Mouse (Mus musculus) liver, embryonic 14.5 days (tissue): Measurements from ENCODE around the gene Phlpp1. TPM values are rescaled to one million over a fixed set of nuclear protein-coding genes. Genes with fewer than 3 reads are reported as not detected.
"Not testable (repeated sequence)": the region's sequence is repeated elsewhere in the genome, so short reads cannot be mapped to it uniquely, and the experiment has no call there.

ENCODE experiments used
- ATAC-seq: fragments of 200-750 bp; cut with Nextera tagmentation; 2 replicates; pipeline ENCODE4 v1.8.0; 2017; ENCODE audit warnings: moderate number of reproducible peaks, mild to moderate bottlenecking, moderate library complexity; ENCODE audit not compliant: insufficient read depth
- DNase-seq, 3 experiments: peaks; one replicate each; pipeline ENCODE4 v3.0.0-alpha.2; 2012 to 2013; ENCODE audit warnings: low read depth in 3 of 3, low spot score in 3 of 3
- H3K27ac ChIP-seq: fragments of 300-500 bp; sonication (generic); 2 replicates; pipeline ENCODE4 v1.5.1; 2014; ENCODE audit warnings: moderate library complexity, mild to moderate bottlenecking, control low read depth, inconsistent platforms
- H3K27me3 ChIP-seq: fragments of 300-500 bp; sonication (generic); 2 replicates; pipeline ENCODE4 v1.6.1; 2014; ENCODE audit warnings: mild to moderate bottlenecking, low read length, moderate library complexity; ENCODE audit not compliant: control insufficient read depth, insufficient read depth
- H3K36me3 ChIP-seq: fragments of 300-500 bp; sonication (generic); replicated peaks from 2 replicates; pipeline ENCODE4 v1.6.1; 2014; ENCODE audit warnings: low read depth; ENCODE audit not compliant: control insufficient read depth, insufficient read depth
- H3K4me1 ChIP-seq, 2 experiments: fragments of 200-500 bp in 1 of 2; fragments of 300-500 bp in 1 of 2; sonication (generic) in 1 of 2; replicated peaks; 2 replicates each; pipeline ENCODE4 v1.6.1; 2012 to 2014; ENCODE audit warnings: antibody characterized with exemption in 1 of 2, inconsistent platforms in 1 of 2, low read length in 1 of 2; ENCODE audit not compliant: control insufficient read depth in 2 of 2, insufficient read depth in 2 of 2
- H3K4me2 ChIP-seq: fragments of 300-500 bp; sonication (generic); 2 replicates; pipeline ENCODE4 v1.6.1; 2014; ENCODE audit warnings: low read depth, mild to moderate bottlenecking, control low read depth, moderate library complexity
- H3K4me3 ChIP-seq, 2 experiments: fragments of 200-500 bp in 1 of 2; fragments of 300-500 bp in 1 of 2; sonication (generic) in 1 of 2; 2 replicates each; pipeline ENCODE4 v1.5.1; 2012 to 2014; ENCODE audit warnings: low read depth in 2 of 2, low read length in 2 of 2, mild to moderate bottlenecking in 2 of 2, control low read depth in 1 of 2, inconsistent platforms in 1 of 2, moderate library complexity in 1 of 2; ENCODE audit not compliant: insufficient read depth in 1 of 2
- H3K9ac ChIP-seq: fragments of 300-500 bp; sonication (generic); replicated peaks from 2 replicates; pipeline ENCODE4 v1.6.1; 2014; ENCODE audit warnings: mild to moderate bottlenecking, control low read depth, moderate library complexity
- H3K9me3 ChIP-seq: fragments of 300-500 bp; sonication (generic); 2 replicates; pipeline ENCODE4 v1.6.1; 2016; ENCODE audit warnings: low read length, mixed read lengths; ENCODE audit not compliant: control insufficient read depth
- CTCF ChIP-seq: IDR thresholded peaks from 2 replicates; pipeline ENCODE4 v1.5.1; 2016; ENCODE audit warnings: antibody characterized with exemption, low read depth, control low read depth
- EP300 ChIP-seq: IDR thresholded peaks from 2 replicates; pipeline ENCODE4 v1.6.1; 2016; ENCODE audit warnings: antibody characterized with exemption, low read depth
- WGBS: fragments of 180-500 bp; shearing (Covaris S2); extraction: QIAGEN DNeasy Blood & Tissue Kit; methylation state at CpG from one replicate; pipeline ENCODE4 v1.1.7; 2014; ENCODE audit not compliant: insufficient replicate concordance; 5-methylcytosine and 5-hydroxymethylcytosine counted together
- polyA plus RNA-seq, 2 experiments: library from polyadenylated mRNA; depleted of rRNA in 1 of 2; stranded (reverse) in 1 of 2; unstranded in 1 of 2; fragments of >200 nt; fragmentation: Nextera tagmentation in 1 of 2; extraction: Ambion mirVana in 1 of 2; gene quantifications; 2 replicates each; pipeline versions ENCODE4 v1.2.1 to v1.2.3; 2012 to 2014

Phlpp1 gene
- polyA plus RNA-seq, 2 experiments, result 0.94 to 1.2 TPM

- Histone ChIP-seq H3K9me3 (no peaks in the 10 kb centered on the region), H3K27me3 (no peaks in the 10 kb centered on the region), H3K9ac (no peak overlapping the region), H3K4me3 (no peak overlapping the region), H3K4me2 (no peak overlapping the region), H3K27ac (no peak overlapping the region), H3K36me3 (no peaks in the 10 kb centered on the region), H3K4me1 (no peaks in the 10 kb centered on the region)
- no peak for ATAC-seq
- 92% methylated on average over 7 of the region's 7 CpGs for WGBS
- no peak for DNase-seq
- TF ChIP-seq EP300 (no peak), CTCF (no peak)
Observed at GRCm38 (mm10) chr1:106286815-106287214, 115.3 kb downstream of the Phlpp1 start.

- H3K4me1 ChIP-seq, result no peaks in the 10 kb centered on the region
- no peaks in the 10 kb centered on the region for H3K27me3 ChIP-seq
- TF ChIP-seq EP300, result no peak
- TF ChIP-seq CTCF, result no peak
- H3K36me3 ChIP-seq, result no peaks in the 10 kb centered on the region
- no peak overlapping the region for H3K27ac ChIP-seq
- H3K4me3 ChIP-seq, result no peak overlapping the region
- no peaks in the 10 kb centered on the region for H3K9me3 ChIP-seq
- no peak for ATAC-seq
- no peak for DNase-seq
- WGBS, result 76% methylated on average over 5 of the region's 5 CpGs
- H3K9ac ChIP-seq, result no peak overlapping the region
- H3K4me2 ChIP-seq, result no peak overlapping the region
Observed at GRCm38 (mm10) chr1:106289065-106289464, 117.5 kb downstream of the Phlpp1 start.

- H3K4me2 ChIP-seq, result no peak overlapping the region
- no peaks in the 10 kb centered on the region for H3K4me1 ChIP-seq
- no peak overlapping the region for H3K4me3 ChIP-seq
- no peak overlapping the region for H3K9ac ChIP-seq
- TF ChIP-seq EP300, result no peak
- TF ChIP-seq CTCF, result no peak
- DNase-seq, result no peak
- no peaks in the 10 kb centered on the region for H3K9me3 ChIP-seq
- ATAC-seq, result no peak
- 83% methylated on average over 2 of the region's 2 CpGs for WGBS
- H3K36me3 ChIP-seq, result no peaks in the 10 kb centered on the region
- no peak overlapping the region for H3K27ac ChIP-seq
- no peaks in the 10 kb centered on the region for H3K27me3 ChIP-seq
Observed at GRCm38 (mm10) chr1:106289580-106289979, 118.0 kb downstream of the Phlpp1 start.

- H3K27me3 ChIP-seq, result no peaks in the 10 kb centered on the region
- DNase-seq, result no peak
- H3K36me3 ChIP-seq, result no peaks in the 10 kb centered on the region
- H3K4me2 ChIP-seq, result no peak overlapping the region
- no peak overlapping the region for H3K9ac ChIP-seq
- no peaks in the 10 kb centered on the region for H3K4me1 ChIP-seq
- TF ChIP-seq EP300 (no peak), CTCF (no peak)
- no peaks in the 10 kb centered on the region for H3K9me3 ChIP-seq
- WGBS, result 69% methylated on average over 3 of the region's 3 CpGs
- ATAC-seq, result no peak
- H3K27ac ChIP-seq, result no peak overlapping the region
- H3K4me3 ChIP-seq, result no peak overlapping the region
Observed at GRCm38 (mm10) chr1:106309394-106310039, 138.0 kb downstream of the Phlpp1 start.

- no peaks in the 10 kb centered on the region for H3K27me3 ChIP-seq
- TF ChIP-seq EP300 (no peak), CTCF (no peak)
Observed at GRCm38 (mm10) chr1:106310285-106310684, 138.7 kb downstream of the Phlpp1 start.

GRCm38 (mm10) chr1:106311830-106312229 is 140.3 kb downstream of the Phlpp1 start:
- not testable (repeated sequence) for H3K4me1 ChIP-seq, H3K27me3 ChIP-seq, H3K9ac ChIP-seq, ATAC-seq, H3K36me3 ChIP-seq, DNase-seq, H3K4me2 ChIP-seq, H3K4me3 ChIP-seq, H3K27ac ChIP-seq, H3K9me3 ChIP-seq
- WGBS, result 79% methylated on average over 2 of the region's 2 CpGs

More at GRCm38 (mm10) chr1:106310285-106310684, 138.7 kb downstream of the Phlpp1 start:
- H3K9ac ChIP-seq, result no peak overlapping the region
- DNase-seq (no peak), ATAC-seq (no peak)
- WGBS, result 58% methylated on average over 2 of the region's 2 CpGs
- no peaks in the 10 kb centered on the region for H3K9me3 ChIP-seq
- H3K27ac ChIP-seq, result no peak overlapping the region
- no peak overlapping the region for H3K4me3 ChIP-seq
- H3K36me3 ChIP-seq, result no peaks in the 10 kb centered on the region
- H3K4me1 ChIP-seq, result no peaks in the 10 kb centered on the region
- no peak overlapping the region for H3K4me2 ChIP-seq
